Mouse (Mus musculus): ENCODE results near the gene Dhrs7b. TPM values are rescaled to one million over a fixed set of nuclear protein-coding genes. Genes with fewer than 3 reads are reported as not detected.

Gene Dhrs7b
- total RNA-seq, 2 experiments from 2014 or later = 17.1 to 19.7 TPM

DNA sequence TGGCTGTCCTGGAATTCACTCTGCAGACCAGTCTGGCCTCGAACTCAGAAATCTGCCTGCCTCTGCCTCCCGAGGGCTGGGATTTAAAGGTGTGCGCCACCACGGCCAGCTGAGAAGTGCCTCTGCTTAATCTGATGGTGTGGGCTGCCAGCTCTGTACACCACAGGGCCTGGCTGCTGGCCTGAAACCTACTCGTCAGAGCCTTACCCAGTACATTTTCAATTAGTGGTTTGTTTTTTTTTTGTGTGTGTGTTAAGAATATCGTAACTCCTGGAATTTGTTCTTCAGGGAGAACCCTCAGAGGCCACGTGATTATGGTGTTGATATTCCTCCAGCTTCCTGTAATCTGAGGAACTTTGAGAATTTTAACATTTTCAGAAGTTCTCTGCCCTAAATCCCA lies 71.6 kb downstream of the Dhrs7b start:
- no peak for DNase-seq

- no peak for DNase-seq
Measured at GRCm38 (mm10) chr11:60902486-60902885, 72.1 kb downstream of the Dhrs7b start.

DNA sequence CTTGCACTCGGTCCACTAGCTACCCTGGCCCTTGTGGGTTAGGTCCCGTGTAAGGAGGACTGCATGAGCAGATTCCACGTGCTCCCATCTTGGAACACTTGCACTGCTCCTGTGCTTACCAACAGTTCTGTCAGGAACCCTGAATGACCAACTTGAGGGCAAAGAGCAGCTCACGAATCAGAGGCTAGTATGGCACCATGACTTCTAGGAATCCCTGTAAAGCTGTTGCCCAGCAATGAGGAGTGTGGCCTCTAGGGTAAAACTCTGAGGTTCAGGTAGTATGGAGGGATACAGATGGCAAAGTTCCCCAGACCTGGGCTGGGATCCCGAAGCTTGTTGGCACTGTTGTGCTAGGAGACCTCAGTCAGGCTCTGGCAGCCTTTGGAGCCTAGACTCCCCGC lies 73.2 kb downstream of the Dhrs7b start:
- DNase-seq = no peak

GRCm38 (mm10) chr11:60905407-60906120 lies 75.1 kb downstream of the Dhrs7b start:
- DNase-seq = no peak

DNA sequence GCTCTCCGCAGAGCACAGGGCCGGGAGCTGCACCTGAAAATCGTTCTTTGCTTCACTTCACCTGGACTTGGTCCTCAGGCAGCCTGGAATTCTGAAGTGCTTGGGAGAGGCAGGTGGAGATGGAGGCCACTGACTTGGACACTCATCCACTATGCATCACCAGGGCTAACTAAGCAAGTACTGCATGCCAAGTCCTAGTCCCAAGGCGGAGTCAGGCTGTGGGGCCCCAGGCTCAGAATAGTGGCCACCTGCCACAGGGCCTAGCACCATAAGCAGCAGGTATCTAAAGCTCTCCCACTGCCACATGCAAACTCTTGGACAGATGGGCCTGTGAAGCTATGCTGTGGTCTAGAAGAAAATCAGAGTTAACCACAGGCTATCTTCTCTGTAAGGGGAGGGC lies 76.0 kb downstream of the Dhrs7b start:
- no peak for DNase-seq

- no peak for DNase-seq
Measured at GRCm38 (mm10) chr11:60908073-60908472, 77.6 kb downstream of the Dhrs7b start.

DNA sequence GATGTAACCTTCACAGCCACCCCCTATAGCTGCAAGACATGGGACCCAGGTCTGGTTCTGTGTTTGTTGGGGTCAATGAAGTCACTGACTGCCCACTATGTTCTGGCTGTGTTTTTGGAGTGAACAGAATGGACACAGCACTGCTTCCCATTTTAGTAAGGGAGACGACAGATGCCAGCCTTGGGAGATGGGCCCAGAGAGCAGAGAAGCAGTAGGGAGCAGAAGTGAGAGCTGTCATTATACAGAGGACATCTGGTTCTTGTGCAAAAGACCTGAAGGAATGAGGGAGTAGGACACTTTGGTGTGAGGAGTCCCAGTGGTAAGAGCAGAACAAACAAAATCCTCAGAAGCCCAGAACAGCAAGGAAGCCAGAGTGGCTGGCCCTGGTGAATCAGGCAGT lies 79.2 kb downstream of the Dhrs7b start:
- no peak for DNase-seq

Other genes with a start within 250 kb of the Dhrs7b start
- gene Llgl1, start 130.9 kb upstream of the Dhrs7b start, total RNA-seq (2021) = 10 to 100 TPM; 26.6 to 28.4 TPM
- gene Flii, start 103.4 kb upstream of the Dhrs7b start, total RNA-seq (2021) = 100 to 1,000 TPM; 104 to 107 TPM
- 10 to 100 TPM; 20.7 to 24.8 TPM for gene Mief2, start 102.2 kb upstream of the Dhrs7b start, total RNA-seq (2021)
- gene Top3a, start 53.3 kb upstream of the Dhrs7b start, total RNA-seq (2021) = 1 to 10 TPM; 7.7 to 8.0 TPM
- gene Smcr8, start 53.1 kb upstream of the Dhrs7b start, total RNA-seq (2021) = 10 to 100 TPM; 15.8 to 16.2 TPM
- gene Shmt1, start 18.9 kb upstream of the Dhrs7b start, total RNA-seq (2021) = 10 to 100 TPM; 24.7 to 26.8 TPM
- 10 to 100 TPM; 37.5 to 43.4 TPM for gene Tmem11, start 48.6 kb downstream of the Dhrs7b start, total RNA-seq (2021)
- 10 to 100 TPM; 24.4 to 27.6 TPM for gene Natd1, start 84.1 kb downstream of the Dhrs7b start, total RNA-seq (2021)
- gene Map2k3, start 101.4 kb downstream of the Dhrs7b start, total RNA-seq (2021) = 10 to 100 TPM; 38.8 to 42.3 TPM
- gene Kcnj12, start 191.9 kb downstream of the Dhrs7b start, total RNA-seq (2021) = 10 to 100 TPM; 18.3 to 21.0 TPM